Mouse (Mus musculus) mouse trophoblast stem cell (cell line): ENCODE results near the gene Dusp10.

Experiments
- in situ Hi-C, 2 experiments: fragments of 300-500 bp; cut with MseI, MboI; formaldehyde crosslinking; loops; 2 replicates in 1 of 2; 3 replicates in 1 of 2; pipeline ENCODE4 v1.15.1; 2025

Dusp10 gene

DNA sequence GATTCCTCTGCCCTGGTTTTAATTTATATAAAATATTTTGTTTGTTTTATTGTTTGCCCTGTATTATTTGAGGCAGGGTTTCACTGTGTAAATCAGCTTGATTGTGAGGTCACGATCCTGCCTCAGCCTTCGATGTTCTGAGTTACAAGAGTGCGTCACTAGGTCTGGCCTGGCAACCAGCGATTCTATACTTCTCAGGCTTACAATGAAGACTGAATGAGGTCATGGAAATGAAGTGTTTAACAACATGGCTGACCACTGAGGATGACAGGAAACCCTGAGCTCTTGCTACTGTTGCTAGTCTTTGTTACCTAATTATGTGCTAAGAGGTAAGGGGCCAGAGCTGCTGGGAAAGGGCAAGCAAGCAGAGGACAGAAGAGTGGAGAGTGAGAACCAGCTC, at the start of gene Dusp10:
TSS of gene Dusp10 (plus strand) at position 197 of the 400 bp plus-strand sequence.
- in situ Hi-C loops = no loop called here

DNA sequence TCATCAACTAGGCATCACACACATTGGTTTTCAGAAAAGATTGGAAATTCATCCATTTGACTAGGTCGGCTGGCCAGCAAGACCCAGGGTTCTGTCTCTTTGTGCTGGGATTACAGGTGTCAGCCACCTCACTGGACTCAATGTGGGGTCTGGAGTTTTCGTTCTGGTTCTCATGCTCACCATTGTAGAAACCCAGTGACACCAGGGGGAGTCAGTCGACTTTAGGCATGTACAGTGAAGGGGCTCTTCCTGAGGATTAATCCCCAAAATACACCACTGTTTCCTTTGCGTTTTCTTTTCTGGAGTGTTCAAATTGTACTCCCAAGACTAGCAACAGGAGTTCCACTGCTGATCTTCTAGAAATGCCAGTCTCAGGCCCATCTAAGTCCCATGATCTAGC, 47.8 kb upstream of the Dusp10 start:
- in situ Hi-C loops = no loop called here

DNA sequence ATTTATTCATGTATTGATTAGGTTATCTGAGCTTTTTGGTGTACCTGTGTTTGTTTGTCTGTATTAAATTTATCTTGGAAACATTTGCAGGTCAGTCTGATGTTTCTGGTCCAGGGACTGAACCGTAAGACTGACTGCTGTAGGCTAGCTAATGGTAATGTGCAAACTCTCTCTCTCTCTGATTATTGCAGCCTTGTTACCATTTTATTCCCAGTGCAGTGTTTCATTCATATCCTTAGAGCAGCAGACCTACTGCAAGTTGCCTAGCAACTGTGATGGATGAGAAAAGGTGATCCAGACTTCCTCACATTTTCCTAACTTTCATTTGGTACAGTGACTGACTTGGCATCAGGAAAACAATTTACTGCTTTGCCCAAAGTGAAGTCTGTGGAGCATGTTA, 43.8 kb upstream of the Dusp10 start:
- in situ Hi-C loops = no loop called here

DNA sequence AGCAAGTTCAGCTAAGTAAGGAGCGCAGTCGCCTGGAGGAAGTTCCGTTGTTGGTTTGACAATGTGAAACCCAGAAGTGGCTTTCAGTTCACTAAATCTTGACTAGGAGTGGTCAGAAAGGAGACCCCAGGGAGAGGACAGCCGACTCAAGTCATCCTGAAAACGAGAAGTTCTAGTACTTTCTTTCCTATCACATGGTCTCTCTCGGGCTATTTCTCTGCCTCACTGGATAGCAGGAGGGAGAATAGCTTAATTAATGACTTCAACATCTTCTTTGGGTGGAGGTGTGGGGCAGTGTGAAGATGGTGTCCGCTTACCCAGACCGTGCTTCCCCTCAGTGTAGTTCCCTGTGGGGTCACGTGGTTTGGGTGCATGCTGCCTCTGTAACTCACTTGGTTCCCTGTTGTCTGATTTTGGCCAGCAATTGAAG, 33.3 kb upstream of the Dusp10 start:
- in situ Hi-C loops = no loop called here

DNA sequence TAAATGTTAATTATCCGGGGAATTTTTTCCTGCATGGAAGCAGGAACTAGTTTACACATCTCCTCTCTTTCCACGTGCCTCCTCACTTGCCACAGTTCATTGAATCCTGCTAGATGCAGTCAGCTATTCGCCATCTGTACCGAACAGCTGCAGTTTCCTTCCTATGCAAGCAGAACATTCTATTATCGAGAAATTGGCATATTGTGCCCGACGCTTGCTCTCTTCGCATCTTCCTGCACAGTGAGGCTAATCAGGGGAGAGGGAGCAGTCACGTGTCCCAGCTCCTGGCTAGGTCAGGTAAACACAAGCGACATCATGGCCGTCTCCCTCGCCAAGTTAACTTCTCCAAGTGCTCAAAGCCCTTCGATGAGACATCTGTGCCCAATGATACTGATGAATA, 31.0 kb upstream of the Dusp10 start:
- in situ Hi-C loops = no loop called here

DNA sequence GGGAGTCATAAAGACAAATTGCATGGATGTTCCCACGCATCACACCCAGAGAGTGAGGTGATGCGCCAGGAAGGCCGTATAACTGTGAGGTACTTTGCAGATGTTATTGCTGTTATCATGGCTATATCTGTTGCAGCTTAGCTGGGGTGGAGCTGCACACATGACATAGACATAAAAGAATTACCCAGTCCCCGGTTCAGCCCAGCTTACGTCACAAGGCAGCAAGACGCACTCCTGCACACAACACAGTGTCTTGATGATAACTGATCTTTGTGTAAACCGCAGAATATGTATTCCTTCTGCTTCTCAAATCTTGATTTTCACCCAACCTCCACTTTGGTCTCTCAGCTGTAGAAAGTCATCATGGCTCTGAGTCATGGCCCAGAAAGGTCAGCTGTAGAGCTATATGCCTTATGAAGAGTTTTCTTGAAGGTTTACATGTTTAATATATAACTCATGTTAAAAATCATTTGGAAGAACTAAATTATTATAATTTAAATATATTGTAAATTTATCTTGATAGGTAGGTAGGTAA, 25.3 kb upstream of the Dusp10 start:
- in situ Hi-C loops = no loop called here

DNA sequence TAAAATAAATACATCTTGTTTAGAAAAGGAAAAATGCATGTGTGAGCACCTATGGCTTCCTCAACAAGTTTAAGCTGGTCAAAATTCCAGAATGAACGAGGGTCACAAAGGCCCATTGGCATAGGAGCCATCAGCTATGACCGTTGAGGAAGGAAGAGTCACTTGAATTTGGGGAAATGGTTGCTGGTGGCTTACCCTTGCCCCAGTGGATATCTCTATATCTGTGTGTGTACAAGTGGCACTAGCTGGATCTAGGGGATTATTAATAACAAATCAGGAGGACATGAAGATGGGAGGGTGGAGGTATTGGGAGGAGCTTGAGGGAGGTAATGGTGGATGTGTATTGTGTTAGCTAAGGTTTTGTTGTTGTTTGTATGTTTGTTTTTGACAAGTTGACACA, 21.2 kb upstream of the Dusp10 start:
- in situ Hi-C loops = no loop called here

DNA sequence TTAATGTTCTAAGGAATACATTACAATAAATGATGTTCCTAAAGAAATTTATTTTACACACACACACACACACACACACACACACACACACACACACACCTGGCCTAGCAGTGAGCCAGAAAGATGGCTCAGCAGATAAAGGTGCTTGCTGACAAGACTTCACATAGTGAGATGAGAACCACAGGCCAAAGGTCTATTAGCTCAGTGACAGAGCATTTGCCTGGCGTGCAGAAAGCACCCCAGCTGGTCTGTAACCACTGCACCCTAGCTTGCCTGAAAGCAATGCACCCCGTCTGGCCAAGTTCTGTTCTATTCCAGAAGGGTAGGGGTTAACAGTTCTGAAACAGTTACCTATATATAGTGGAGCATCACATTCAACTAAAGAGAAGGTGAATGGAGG, 15.9 kb upstream of the Dusp10 start:
- in situ Hi-C loops = no loop called here

DNA sequence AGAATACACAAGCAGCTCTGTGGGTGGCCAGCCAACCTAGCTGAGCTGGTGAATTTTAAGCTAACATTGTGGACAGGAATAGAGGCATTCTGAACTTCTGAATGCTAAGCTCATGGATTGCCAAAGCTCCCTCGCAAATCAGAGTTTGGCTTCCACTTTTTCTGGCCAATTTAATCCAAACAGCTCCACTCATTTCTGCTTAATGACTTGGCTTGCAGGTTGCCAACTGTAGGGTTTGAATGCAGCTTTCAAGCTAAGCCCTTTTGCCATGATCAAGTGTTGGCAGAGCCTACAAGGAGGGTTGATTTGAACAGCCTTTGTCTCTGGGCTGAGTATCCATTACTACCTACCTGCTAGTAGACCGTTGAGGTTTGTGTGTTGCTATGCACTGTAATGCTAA, 10.6 kb upstream of the Dusp10 start:
- in situ Hi-C loops = no loop called here

DNA sequence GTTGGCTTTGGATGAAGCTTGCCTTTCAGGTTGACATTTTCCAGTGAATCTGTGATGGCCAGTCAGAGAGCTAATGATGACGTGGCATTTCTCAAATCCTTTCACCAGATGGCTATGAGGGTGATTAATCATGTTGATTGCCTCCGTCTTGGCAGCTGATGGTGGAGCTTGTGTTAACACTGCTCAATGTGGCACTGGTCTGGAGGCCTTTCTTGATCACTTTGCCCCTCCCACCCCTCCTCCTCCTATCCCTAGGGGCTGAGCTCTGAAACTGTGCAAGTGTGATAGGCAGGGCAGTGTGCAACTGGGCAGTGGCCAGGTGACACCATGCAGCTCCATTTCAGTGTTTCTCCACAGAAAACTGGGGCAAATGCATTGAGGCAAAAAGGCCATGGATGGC, 8.8 kb upstream of the Dusp10 start:
- in situ Hi-C loops = no loop called here

DNA sequence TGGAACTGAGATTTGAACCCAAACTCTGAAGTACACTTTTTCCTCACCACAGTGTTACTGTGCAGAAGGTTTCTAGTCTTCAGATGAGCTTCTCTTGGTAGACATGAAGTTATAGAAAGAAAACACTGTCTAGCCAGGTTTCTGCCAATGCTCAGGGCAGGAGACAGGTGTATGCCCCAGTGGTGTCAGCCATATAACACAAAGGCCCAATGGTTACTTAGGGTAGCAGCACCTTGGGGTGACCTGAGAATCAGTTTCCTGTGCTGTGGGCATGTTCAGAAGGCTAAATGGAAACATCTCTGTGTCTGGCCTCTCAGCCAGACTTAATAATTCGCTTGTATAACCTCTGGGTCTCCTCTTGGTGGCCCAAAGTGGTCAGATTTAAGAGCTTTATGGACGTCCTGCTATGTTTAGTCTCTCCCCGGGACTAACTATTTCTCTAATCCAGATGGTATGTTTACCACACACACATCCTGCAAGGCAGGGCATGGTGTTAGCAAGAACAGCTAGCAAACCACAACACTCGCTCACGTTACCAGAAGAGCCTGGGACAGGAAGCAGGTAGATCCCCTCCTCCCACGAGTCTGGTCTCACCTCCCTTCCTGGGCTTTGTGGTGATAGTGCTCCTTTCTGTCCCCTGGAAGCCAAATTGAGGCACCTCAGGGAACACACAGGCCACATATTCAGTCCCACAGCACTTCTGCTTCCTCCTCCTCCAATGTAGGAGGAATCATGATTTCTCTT, 7.6 kb upstream of the Dusp10 start:
- in situ Hi-C loops = no loop called here

DNA sequence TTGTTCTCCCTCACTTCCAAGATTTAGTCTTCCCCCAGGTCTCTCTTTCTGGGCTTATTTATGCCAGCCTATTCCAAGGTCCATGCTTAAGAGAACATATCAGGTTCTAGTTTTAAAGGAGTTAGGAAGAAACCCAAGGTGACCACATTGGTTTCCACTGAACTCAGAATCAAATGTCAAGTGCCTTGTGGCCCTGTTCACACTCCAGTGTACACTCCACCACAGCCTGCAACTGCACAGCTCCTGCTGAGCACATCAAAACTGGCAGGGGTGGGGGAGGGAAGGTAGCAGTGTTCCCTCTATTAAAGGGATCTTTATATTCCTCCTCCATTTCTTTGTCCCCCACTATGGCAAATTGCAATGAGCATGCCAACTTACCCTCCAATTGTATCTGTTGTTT, 7.0 kb upstream of the Dusp10 start:
- in situ Hi-C loops = no loop called here

DNA sequence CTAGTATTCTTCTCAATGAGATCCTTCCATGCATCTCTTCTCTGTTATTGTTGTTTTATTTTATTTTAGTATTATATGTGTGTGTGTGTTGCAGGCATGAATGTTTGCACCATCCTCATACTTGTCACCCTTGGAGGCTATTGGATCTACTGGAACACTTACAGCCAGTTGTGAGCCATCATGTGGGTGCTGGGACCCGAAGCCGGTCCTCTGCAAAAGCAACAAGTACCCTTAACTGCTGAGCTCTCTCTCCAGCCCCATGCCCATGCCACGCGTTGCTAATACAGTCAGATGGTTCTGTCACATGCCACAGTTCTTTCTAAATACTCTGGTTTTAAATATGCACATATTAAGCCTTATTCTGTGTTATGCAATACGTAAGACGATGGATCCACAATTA, 1.8 kb upstream of the Dusp10 start:
- in situ Hi-C loops = no loop called here

DNA sequence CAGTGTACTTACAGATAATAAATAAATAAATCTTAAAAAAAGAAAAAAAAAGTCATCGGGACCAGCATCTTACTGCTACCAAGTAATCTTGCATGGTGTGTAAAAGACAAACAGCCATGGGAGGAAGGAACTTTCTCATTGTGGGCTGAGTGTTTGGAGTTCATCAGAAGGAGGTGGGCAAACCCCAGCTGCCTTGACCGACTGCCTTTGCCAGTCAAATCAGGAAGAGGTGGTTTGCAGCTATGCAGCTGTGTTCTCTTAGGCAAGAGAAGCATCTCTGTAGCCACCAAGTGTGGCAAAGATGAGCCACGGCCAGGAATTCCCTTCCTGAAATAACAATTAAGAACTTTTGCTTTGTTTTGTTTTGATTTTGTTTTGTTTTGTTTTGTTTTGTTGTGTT, 989 bp downstream of the Dusp10 start:
- in situ Hi-C loops = no loop called here

DNA sequence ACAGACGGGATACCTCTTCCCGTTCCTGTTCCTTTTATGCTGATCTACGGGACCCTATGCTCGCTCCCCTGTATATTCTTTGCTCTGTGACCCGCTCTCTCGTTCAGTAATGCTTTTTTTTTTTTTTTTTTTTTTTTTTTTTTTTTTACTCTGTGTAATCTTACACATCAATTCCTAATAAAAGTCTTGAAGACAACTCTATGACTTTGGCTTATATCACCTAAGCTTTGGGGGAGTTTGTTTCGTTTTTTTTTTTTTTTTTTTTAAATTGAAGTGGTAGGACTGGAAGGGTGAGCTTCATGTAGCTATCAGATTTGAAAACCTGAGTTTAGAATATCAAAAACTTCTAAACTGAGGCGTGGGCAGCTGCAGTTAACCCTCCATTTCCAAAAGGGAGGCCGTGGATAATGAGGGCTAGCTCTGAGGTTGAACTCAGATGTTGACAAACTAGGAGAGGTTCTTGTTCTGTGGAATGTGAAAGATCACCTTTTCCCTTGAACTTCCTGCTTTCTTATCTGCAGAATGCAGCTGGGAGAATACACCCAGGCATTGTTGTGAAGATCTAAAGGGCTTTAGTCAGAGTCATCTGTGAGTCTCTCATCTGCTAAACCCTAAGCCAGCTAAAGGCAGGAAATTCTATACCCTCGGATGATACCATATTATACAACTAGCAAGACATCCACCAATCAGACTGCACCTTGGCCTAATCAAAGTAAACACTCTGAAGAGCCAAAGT, 3.1 kb downstream of the Dusp10 start:
- in situ Hi-C loops = no loop called here

DNA sequence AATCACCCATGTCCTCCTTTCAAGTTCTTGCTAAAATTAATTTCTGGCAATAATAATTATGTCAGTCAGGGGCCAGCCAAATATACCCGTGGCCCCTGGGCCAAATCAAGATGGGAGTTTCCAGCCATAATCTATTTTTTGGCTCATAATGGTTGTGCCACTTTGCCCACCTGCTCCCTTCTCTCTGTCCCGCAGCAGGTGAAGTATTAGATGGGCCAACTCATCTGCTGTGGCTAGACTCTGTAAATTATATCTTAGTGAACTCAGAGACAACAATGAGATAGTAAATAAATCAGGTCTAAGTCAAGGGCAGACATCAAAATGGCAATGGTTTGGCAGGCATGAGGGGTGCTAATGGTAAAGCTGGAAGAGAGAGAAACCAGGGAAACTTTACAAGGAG, 4.5 kb downstream of the Dusp10 start:
- in situ Hi-C loops = no loop called here

DNA sequence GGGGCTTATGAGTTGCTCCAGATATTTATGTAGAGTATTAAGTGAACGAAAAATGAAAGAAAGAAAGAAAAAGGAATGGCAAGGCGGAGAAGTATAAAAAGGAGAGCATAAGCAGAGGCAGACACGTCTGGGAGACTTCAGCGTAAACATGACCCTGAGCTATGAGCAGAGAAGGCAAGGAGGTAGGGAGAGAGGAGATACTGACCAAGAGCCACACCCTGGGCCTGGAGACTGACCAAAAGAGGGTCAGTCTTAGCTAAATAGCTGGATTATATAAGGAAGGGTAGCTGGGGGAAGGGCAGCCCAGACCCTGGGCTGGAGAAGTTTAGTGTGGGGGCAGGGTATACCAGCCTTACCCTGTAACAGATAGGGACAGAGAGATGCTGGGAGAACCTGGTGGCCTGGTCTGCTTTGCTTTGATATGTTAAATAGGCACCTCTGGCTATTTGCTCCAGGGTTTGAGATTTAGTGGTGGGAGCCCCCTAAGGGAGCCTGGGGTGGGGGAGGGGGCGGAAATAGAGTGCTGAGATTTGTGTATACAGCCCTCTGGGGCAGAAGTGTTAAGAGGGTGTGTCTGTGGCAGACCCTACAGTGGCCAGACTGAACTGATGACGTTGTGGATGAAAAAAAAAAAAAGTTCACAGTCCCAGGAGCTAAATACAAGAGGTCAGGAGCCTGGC, 6.1 kb downstream of the Dusp10 start:
- in situ Hi-C loops = no loop called here

DNA sequence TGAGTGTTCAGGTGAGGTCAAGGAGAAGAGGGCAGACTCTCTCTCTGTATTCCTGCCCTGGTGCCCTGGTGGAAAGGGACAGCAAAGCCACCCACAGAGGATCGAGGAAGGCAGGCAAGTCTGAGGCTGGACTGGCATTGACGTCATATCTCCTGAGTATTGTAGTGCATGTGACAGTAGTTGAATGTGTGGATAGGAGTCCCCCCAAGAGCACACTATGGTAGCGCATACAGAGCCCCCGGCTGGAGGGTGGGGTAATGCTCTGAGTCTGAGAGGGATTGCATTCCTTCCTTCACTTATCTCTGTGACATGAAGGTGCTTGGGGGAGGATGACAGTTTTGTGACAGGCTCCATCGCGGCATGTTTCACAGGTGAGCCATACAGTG, 6.6 kb downstream of the Dusp10 start:
- in situ Hi-C loops = no loop called here

DNA sequence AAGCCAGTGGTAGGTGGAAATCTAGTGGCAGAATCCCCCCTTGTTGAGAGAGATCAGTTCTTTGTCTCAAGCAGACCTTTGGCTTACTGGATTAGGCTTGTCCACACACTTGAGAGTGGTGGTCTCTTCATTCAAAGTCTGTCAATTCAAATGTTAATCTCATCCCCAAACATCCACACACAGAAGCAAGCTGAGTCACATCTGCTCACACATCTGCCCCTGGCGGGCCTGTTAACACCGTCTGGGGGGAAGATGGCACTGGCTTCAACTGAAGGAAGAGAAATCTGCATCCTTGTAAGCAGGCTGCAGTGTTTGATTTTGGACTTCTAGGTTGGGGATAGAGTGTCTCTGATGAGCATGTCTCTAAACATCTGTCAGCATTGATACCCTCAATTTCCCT, 10.9 kb downstream of the Dusp10 start:
- in situ Hi-C loops = no loop called here

DNA sequence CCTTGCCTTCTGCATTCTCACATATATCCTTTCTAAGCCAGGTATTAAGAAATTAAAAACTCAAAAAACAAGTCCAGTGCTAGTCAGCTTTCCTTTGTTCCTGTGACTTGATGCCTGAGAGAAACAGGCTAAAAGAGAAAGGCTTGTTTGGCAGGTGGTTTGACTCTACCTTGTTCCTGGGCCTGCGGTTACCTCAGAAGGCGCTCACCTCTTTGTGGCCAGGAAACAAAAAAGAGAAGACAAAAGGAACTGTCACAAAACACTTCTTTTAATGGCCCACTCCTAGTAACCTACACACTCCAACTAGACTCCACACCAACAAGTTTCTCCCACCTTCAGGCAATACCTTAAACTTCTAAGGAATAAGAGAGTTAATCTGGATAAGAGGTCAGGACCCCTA, 11.5 kb downstream of the Dusp10 start:
- in situ Hi-C loops = no loop called here

DNA sequence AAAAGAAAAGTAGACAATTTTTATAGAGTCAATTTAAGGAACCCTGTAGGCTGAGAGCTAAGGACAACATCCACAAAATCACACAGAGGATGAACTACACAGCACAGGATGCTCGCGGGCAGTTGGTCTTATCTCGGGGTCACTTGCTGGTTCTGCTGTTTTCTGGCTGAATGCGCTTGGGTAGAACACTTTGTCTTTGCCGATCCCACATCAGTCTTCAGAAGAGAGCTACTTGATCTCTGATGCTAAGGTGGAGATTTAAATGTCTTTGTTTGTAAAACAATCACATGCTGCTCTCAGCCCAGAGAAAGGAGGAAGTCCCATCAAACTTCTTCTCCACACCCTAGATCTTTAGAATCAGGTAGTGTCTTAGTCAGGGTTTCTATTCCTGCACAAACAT, 12.0 kb downstream of the Dusp10 start:
- in situ Hi-C loops = no loop called here

DNA sequence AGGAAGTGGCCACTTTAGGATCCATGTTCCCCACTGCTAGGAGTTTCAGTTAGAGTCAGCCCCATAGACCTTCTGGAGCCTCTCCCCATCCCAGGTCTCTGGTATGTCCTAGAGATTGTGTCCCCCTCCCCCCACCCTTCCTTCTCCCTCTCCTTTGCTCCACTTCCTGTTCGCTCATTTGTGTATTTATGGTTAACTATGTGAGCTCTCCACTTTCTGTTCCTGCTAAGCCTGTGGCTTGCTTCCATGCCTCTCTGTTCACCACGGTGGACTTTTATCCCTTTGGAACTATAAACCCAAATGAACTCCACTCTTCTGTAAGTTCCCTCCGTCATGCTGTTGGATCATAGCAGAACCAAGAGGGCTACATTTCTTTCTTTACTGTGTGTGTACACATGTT, 13.9 kb downstream of the Dusp10 start:
- in situ Hi-C loops = no loop called here
